8 mouse cellular contexts compared by ENCODE assay signal in the genomic region with DNA sequence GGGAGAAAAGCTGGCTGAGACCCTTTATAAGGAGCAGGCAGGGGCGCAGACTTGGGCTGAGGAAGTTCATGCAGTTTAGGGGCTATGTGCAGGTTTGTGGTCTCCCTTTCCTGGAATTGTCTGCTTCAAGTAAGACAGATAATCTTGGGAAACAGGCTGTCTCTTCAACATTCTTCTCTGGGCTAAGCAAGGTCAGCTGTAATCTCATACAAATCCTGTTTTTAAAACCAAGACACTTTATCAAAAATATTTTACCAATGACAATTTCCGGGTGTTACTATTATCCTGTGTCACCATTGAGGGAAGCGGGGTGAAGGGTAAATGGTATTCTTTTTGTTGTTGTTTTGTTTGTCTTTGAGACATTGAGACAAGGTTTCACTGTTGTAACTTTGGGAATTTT.
"Had no signal": no experiment of that assay in that cellular context is flagged by ENCODE, and none has a peak within 500 bp of the region (broad histone marks: within the 10 kb centered on the region; RNA-seq: fewer than 3 reads in every experiment).

No protein-coding gene starts in this region.

- H3K9ac ChIP-seq: limb, embryonic 13.5 days; midbrain, embryonic 15.5 days; stomach, embryonic 15.5 days had no signal

- H3K4me3 ChIP-seq: limb, embryonic 13.5 days; midbrain, embryonic 15.5 days; neural tube, embryonic 13.5 days; stomach, embryonic 15.5 days had no signal

- DNase-seq: kidney, adult 11 months; left cerebral cortex, postnatal 4 days; thymus, adult 2 months; thymus, postnatal 25 days had no signal

- H3K4me2 ChIP-seq: limb, embryonic 13.5 days had no signal

- H3K36me3 ChIP-seq: midbrain, embryonic 15.5 days; stomach, embryonic 15.5 days had no signal

- H3K27me3 ChIP-seq: midbrain, embryonic 15.5 days; neural tube, embryonic 13.5 days; stomach, embryonic 15.5 days had no signal

- H3K9me3 ChIP-seq: limb, embryonic 13.5 days; midbrain, embryonic 15.5 days; neural tube, embryonic 13.5 days; stomach, embryonic 15.5 days had no signal

- H3K27ac ChIP-seq: limb, embryonic 13.5 days; midbrain, embryonic 15.5 days; neural tube, embryonic 13.5 days; stomach, embryonic 15.5 days had no signal

- ATAC-seq: midbrain, embryonic 15.5 days had no signal
